Mouse (Mus musculus) forebrain, embryonic 14.5 days (tissue): ENCODE measurements around the gene Pycr1. TPM values are rescaled to one million over a fixed set of nuclear protein-coding genes. Genes with fewer than 3 reads are reported as not detected.

Source experiments
- ATAC-seq: fragments of 200-750 bp; cut with Nextera tagmentation; 2 replicates; pipeline ENCODE4 v1.8.0; 2017; ENCODE audit warnings: mild to moderate bottlenecking, moderate library complexity
- DNase-seq: peaks from one replicate; pipeline ENCODE4 v3.0.0-alpha.2; 2015; ENCODE audit warnings: low spot score
- H3K27ac ChIP-seq: fragments of 300-500 bp; sonication (generic); 2 replicates; pipeline ENCODE4 v1.5.1; 2014; ENCODE audit warnings: low read depth, mild to moderate bottlenecking, control low read depth, low read length, moderate library complexity
- H3K27me3 ChIP-seq: fragments of 300-500 bp; sonication (generic); replicated peaks from 2 replicates; pipeline ENCODE4 v1.6.1; 2014; ENCODE audit warnings: low read length, control low read depth, mixed read lengths; ENCODE audit not compliant: control insufficient read depth, insufficient read depth
- H3K36me3 ChIP-seq: fragments of 300-500 bp; sonication (generic); 2 replicates; pipeline ENCODE4 v1.6.1; 2014; ENCODE audit warnings: low read length, control low read depth; ENCODE audit not compliant: control insufficient read depth, insufficient read depth
- H3K4me1 ChIP-seq: fragments of 300-500 bp; sonication (generic); 2 replicates; pipeline ENCODE4 v1.6.1; 2014; ENCODE audit warnings: antibody characterized with exemption, low read length, control low read depth; ENCODE audit not compliant: control insufficient read depth, insufficient read depth
- H3K4me2 ChIP-seq: fragments of 300-500 bp; sonication (generic); 2 replicates; pipeline ENCODE4 v1.6.1; 2014; ENCODE audit warnings: mild to moderate bottlenecking, control low read depth, low read length
- H3K4me3 ChIP-seq: fragments of 300-500 bp; sonication (generic); 2 replicates; pipeline ENCODE4 v1.5.1; 2014; ENCODE audit warnings: low read depth, low read length, control low read depth
- H3K9ac ChIP-seq: fragments of 300-500 bp; sonication (generic); 2 replicates; pipeline ENCODE4 v1.6.1; 2014; ENCODE audit warnings: mild to moderate bottlenecking, low read length, control low read depth, moderate library complexity
- H3K9me3 ChIP-seq: fragments of 300-500 bp; sonication (generic); replicated peaks from 2 replicates; pipeline ENCODE4 v1.6.1; 2016; ENCODE audit warnings: low read length, control low read depth, mixed read lengths; ENCODE audit not compliant: control insufficient read depth
- WGBS: fragments of 180-500 bp; shearing (Covaris S2); extraction: QIAGEN DNeasy Blood & Tissue Kit; methylation state at CpG from one replicate; pipeline ENCODE4 v1.1.7; 2014; 5-methylcytosine and 5-hydroxymethylcytosine counted together
- polyA plus RNA-seq: library from polyadenylated mRNA; unstranded; fragments of >200 nt; fragmentation: Nextera tagmentation; extraction: Ambion mirVana; gene quantifications from 2 replicates; pipeline ENCODE4 v1.2.1, GENCODE M21; 2014

Pycr1 gene
- polyA plus RNA-seq, 1 experiment from 2014 or later, result 33.9 TPM

GRCm38 (mm10) chr11:120661076-120661460 is 17.5 kb upstream of the Pycr1 start, which contains the start of gene Notum:
Gene Notum (minus strand): TSS chr11:120661175.
- ATAC-seq, result peak; percentile 42; the same call in 1 of the 2 replicates
- Histone ChIP-seq H3K4me1 (no peaks in the 10 kb centered on the region), H3K36me3 (no peaks in the 10 kb centered on the region), H3K9me3 (no peaks in the 10 kb centered on the region), H3K27ac (no peak within 1 kb of the TSS), H3K27me3 (peaks cover 71% of the 10 kb centered on the region), H3K9ac (peak within 1 kb of the TSS; percentile 32; the same call in 1 of the 2 replicates), H3K4me2 (peak within 1 kb of the TSS; percentile 57), H3K4me3 (peak within 1 kb of the TSS; percentile 34)
- 1% methylated on average over 34 of the region's 35 CpGs for WGBS
- DNase-seq, result no peak

DNA sequence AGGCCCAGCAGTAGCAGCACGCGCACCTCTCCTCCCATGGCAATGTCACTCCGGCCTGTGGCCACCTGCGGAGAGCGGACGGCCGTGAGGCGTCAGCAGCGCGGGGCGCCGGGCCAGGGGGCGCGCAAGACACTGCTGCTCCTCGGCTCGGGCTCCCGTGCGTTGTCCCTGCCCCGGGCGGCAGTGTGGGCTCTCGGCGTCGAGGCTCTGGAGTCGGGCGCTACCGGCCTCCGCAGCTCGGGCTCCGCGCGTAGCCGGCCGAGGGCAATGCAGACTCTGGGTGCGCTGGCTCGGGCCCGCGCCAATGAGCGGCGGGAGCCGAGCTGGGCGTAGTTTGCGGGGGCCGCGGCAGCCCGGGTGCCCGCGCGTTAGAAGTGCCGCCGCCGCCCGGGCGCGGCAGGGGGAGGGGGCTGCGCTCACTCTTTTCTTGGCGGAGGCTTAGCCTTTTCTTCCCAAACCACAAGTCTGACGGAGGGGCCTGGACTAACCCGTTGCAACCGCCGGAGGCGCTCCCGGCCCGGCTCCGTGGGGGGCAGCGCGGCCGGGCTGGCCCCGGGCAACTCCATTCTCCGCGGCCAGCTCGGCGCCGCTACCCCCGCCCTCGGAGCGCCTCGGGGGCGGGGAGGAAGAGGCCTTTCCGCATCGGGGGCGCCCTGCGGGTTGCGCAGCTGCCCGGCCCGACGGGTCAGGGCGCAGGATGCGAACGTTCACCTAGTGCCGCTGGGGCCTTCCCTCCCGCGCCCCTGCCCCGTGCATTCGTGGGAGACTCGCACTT is 16.9 kb upstream of the Pycr1 start:
- Histone ChIP-seq H3K36me3 (no peaks in the 10 kb centered on the region), H3K9me3 (no peaks in the 10 kb centered on the region), H3K4me1 (no peaks in the 10 kb centered on the region), H3K27ac (no peak overlapping the region), H3K27me3 (peaks cover 71% of the 10 kb centered on the region), H3K4me2 (peak overlapping the region; percentile 57), H3K9ac (peak overlapping the region; percentile 32; the same call in 1 of the 2 replicates), H3K4me3 (peak overlapping the region; percentile 34)
- ATAC-seq (peak; percentile 52; the same call in 1 of the 2 replicates), DNase-seq (peak; percentile 41)
- WGBS, result under 1% methylated on average over 88 of the region's 95 CpGs

DNA sequence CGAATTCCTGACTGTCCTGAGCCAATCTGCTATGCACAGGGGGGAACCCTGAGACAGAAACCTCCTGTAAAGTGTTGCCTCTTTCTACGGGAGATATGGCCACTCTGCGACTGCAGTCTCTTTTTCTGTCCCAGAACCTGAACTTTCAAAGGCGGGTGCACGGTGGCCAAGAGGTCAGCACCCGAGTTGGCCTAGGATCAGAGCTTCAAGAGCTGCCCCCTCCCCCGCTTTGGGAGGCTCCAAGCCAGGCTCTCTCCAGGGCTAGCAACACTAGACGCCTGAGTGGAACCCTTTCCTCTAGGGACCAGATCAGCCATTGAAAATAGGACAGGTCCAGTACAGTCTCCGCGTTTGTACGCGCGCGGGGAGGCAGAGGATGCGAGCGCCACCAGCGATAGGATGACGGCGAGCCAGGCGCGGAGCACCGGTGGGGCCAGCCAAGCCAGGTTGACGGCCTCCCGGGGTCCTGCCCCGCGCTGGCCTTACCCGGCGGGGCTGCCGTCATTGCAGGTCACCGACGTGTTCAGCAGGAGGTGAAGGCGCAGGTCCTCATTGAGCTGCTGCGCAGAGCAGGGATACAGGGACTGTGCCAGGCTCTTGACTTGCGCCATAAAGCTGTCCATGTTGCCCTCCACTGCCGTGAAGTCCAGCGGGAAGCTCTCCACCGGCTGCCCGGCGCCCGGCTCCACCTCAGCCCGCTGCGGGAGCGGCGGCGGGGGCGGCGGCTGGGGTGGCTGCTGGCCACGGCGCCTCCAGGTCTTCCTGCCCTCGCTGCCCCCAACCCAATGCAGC is 16.1 kb upstream of the Pycr1 start:
- peak overlapping the region; percentile 57 for H3K4me2 ChIP-seq
- DNase-seq (no peak), ATAC-seq (no peak)
- no peaks in the 10 kb centered on the region for H3K4me1 ChIP-seq
- H3K9ac ChIP-seq, result peak overlapping the region; percentile 32; the same call in 1 of the 2 replicates
- 3% methylated on average over 40 of the region's 50 CpGs for WGBS
- H3K9me3 ChIP-seq, result no peaks in the 10 kb centered on the region
- H3K27ac ChIP-seq, result no peak overlapping the region
- peaks cover 71% of the 10 kb centered on the region for H3K27me3 ChIP-seq
- H3K36me3 ChIP-seq, result no peaks in the 10 kb centered on the region
- H3K4me3 ChIP-seq, result peak overlapping the region; percentile 34

DNA sequence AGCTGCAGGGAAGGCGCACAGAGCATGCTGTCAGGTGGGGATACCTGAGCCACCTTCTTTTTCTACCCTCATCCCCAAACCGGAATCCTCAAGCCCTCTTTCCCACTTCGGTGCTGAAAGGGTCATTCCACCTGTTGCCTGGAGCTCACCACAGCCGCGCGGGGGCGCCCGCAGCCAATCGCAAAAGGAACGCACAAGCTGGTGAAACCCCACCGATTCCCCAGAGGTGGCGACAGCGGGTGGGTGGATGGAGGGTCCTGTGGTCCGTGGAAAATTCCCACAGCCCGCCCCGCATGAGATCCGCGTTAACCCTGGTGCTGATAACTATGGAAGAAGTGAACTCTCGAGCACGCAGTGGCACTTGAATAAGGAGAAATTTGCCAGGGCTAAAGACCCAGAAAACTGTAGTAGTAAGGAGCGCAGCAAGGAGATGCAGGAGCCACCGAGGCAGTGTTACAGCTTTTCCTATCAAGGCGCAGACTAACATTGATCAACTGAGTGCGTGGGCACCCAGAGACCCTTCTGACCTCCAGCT is 15.4 kb upstream of the Pycr1 start:
- no peak overlapping the region for H3K27ac ChIP-seq
- no peaks in the 10 kb centered on the region for H3K36me3 ChIP-seq
- no peak overlapping the region for H3K9ac ChIP-seq
- H3K9me3 ChIP-seq, result no peaks in the 10 kb centered on the region
- no peaks in the 10 kb centered on the region for H3K4me1 ChIP-seq
- ATAC-seq (no peak), DNase-seq (peak; percentile 69)
- no peak overlapping the region for H3K4me2 ChIP-seq
- H3K27me3 ChIP-seq, result peaks cover 71% of the 10 kb centered on the region
- WGBS, result 4% methylated on average over 24 of the region's 24 CpGs
- H3K4me3 ChIP-seq, result no peak overlapping the region

- ATAC-seq, result no peak
- no peaks in the 10 kb centered on the region for H3K9me3 ChIP-seq
- no peaks in the 10 kb centered on the region for H3K36me3 ChIP-seq
- H3K4me2 ChIP-seq, result no peak overlapping the region
- no peak overlapping the region for H3K27ac ChIP-seq
- no peak for DNase-seq
- WGBS, result 93% methylated on average over 4 of the region's 4 CpGs
- peaks cover 58% of the 10 kb centered on the region for H3K27me3 ChIP-seq
- no peak overlapping the region for H3K4me3 ChIP-seq
- H3K4me1 ChIP-seq, result no peaks in the 10 kb centered on the region
- H3K9ac ChIP-seq, result no peak overlapping the region
Measured at GRCm38 (mm10) chr11:120657301-120657700, 13.7 kb upstream of the Pycr1 start.

DNA sequence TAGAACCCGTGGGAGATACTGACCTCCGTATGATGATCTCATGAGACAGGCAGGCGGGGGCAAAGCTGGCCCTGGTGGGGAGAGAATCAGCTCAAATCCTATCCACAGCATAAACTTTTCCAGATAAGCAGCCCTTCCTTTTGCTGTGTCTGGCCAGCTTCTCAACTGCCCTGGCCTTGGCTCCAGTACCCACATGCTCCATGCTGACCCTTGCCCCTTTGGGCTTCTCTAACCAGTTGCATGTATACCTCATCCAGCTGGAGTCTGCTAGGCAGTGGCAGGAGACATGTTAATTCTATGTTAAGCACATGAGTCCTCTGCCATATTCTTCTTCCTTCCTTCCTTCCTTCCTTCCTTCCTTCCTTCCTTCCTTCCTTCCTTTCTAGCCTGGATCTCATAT is 11.2 kb upstream of the Pycr1 start:
- H3K36me3 ChIP-seq, result no peaks in the 10 kb centered on the region
- H3K9ac ChIP-seq, result no peak overlapping the region
- 79% methylated on average over 3 of the region's 3 CpGs for WGBS
- H3K4me1 ChIP-seq, result no peaks in the 10 kb centered on the region
- H3K4me2 ChIP-seq, result no peak overlapping the region
- H3K27me3 ChIP-seq, result peaks cover 32% of the 10 kb centered on the region
- no peak overlapping the region for H3K4me3 ChIP-seq
- DNase-seq (no peak), ATAC-seq (no peak)
- H3K27ac ChIP-seq, result no peak overlapping the region
- H3K9me3 ChIP-seq, result no peaks in the 10 kb centered on the region

DNA sequence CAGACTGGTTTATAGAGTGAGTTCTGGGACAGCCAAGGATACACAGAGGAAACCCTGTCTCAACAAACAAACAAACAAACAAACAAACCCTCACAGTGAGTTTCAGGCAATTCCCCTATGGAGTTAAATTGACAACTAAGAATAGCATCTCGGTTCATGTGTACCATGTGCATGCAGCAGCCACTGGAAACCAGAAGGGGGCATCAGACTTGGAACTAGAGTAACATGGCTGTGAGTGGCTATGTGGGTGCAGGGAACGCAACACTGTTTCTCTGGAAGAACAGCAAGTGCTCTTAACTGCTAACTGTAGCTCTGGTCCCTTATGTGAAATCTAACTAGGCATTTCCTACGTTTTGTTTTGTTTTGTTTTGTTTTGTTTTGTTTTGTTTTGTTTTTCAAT is 8.3 kb upstream of the Pycr1 start:
- H3K9ac ChIP-seq, result no peak overlapping the region
- H3K27ac ChIP-seq, result no peak overlapping the region
- no peak for DNase-seq
- no peaks in the 10 kb centered on the region for H3K9me3 ChIP-seq
- WGBS, result 56% methylated on average over 3 of the region's 3 CpGs
- H3K4me3 ChIP-seq, result no peak overlapping the region
- H3K36me3 ChIP-seq, result no peaks in the 10 kb centered on the region
- H3K4me1 ChIP-seq, result no peaks in the 10 kb centered on the region; the same call in 1 of the 2 replicates
- no peak for ATAC-seq
- H3K27me3 ChIP-seq, result peaks cover 11% of the 10 kb centered on the region; the same call in 1 of the 2 replicates
- H3K4me2 ChIP-seq, result no peak overlapping the region

DNA sequence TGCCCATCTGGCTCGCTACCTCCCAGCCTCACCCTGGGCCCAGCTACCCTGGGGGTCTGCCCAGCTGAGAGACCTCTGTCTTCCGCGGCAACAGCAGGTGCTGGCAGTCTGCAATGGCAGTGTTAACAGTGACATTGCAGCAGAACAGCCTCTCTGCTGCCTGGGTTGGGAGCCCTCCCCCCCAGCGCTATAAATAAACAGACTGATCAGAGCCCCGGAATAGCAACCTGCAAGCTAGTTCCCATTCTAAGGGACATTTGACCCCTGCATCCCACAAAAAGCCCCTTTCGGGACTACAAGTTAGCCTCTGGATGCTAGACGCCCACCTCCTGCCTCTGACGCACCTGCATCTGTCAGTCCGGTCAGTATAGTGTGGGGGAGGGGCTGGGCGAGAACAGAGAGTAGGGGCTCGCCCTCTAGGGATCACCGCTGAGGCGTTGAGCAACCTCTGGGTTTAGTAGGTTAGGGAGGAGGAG is 4.5 kb upstream of the Pycr1 start, which contains the start of gene Myadml2:
Myadml2 (minus strand) TSS at position 158 of the 476 bp plus-strand sequence.
- ATAC-seq (no peak), DNase-seq (no peak)
- Histone ChIP-seq H3K36me3 (no peaks in the 10 kb centered on the region), H3K27me3 (peaks cover 8% of the 10 kb centered on the region; the same call in 1 of the 2 replicates), H3K27ac (no peak within 1 kb of the TSS), H3K4me1 (peaks cover 4% of the 10 kb centered on the region; the same call in 1 of the 2 replicates), H3K9ac (no peak within 1 kb of the TSS), H3K9me3 (no peaks in the 10 kb centered on the region), H3K4me3 (no peak within 1 kb of the TSS), H3K4me2 (peak within 1 kb of the TSS; percentile 29; the same call in 1 of the 2 replicates)
- WGBS, result 6% methylated on average over 13 of the region's 13 CpGs
